Mouse (Mus musculus): ENCODE results near the gene Dhcr24. TPM values are rescaled to one million over a fixed set of nuclear protein-coding genes. Genes with fewer than 3 reads are reported as not detected.

The Dhcr24 gene
- 38.2 TPM in 2 replicates for polyA plus RNA-seq (2012; rRNA removed; ENCODE audit: low replicate concordance)

GRCm38 (mm10) chr4:106560846-106561781 lies at the start of gene Dhcr24:
Dhcr24 (plus strand) TSS chr4:106561038.

DNA sequence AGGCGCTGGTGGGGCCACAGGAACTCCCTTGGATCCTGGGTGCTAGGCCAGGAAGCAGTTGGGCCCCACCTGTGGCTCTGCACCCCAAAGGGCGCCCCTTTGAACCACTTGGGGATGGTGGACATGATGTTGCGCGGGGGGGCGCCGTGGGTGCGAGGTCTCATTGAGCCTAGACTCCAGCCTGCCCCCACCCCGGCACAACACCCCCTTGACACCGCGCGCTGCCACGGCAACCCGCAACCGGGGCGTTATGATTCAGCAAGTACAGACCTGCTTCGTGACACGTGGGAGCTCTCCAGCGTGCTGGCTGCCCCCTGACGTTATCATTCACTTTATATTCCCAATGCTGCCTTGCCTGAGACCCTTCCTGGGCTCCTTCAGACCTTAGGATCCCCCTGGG lies 56.2 kb downstream of the Dhcr24 start, which contains the start of gene Lexm:
TSS of gene Lexm (minus strand) at position 186 of the 400 bp plus-strand sequence.

DNA sequence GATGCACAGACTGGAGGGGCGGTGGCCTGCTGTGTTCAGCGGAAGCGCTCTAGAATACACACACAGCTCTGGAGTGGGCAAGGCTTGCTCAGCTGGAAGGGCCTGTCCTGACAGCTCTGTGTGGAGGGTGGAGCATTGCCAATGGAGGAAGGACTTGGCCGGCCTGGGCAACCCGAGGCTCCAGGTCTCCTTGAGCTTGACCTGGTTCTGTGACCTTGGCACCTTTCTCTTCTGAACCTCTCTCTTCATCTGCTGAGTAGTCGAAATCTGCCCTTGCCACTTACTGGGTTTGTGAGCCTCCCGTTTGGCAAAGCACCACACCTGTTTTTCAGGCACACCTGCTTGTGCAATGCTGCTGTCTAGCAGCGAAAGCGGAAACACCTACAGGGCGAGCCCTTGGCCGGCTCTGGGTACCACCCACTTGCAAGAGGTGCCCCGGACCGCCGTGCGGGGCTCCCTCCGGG lies 61.2 kb downstream of the Dhcr24 start, which contains the start of gene Ttc22:
TSS of gene Ttc22 (plus strand) at position 403 of the 464 bp plus-strand sequence.

Other genes starting within 250 kb of the Dhcr24 start
- 12.3 and 14.6 TPM in 2 replicates for gene Usp24, start 244.8 kb upstream of the Dhcr24 start, polyA plus RNA-seq (2012; rRNA removed; ENCODE audit: low replicate concordance)
- 0.17 and 0.44 TPM in 2 replicates for gene Pcsk9, start 96.7 kb upstream of the Dhcr24 start, polyA plus RNA-seq (2012; rRNA removed; ENCODE audit: low replicate concordance)
- gene Bsnd, start 68.8 kb upstream of the Dhcr24 start, polyA plus RNA-seq (2012; rRNA removed; ENCODE audit: low replicate concordance), result not detected in 2 replicates
- gene Lexm, start 56.2 kb downstream of the Dhcr24 start, polyA plus RNA-seq (2012; rRNA removed; ENCODE audit: low replicate concordance), result 0.08 TPM in 1 of 2 replicates, not detected in the other
- 1.7 and 4.0 TPM in 2 replicates for gene Ttc22, start 61.4 kb downstream of the Dhcr24 start, polyA plus RNA-seq (2012; rRNA removed; ENCODE audit: low replicate concordance)
- 11.0 TPM in 2 replicates for gene Pars2, start 90.0 kb downstream of the Dhcr24 start, polyA plus RNA-seq (2012; rRNA removed; ENCODE audit: low replicate concordance)
- 33.6 and 60.0 TPM in 2 replicates for gene Ttc4, start 117.9 kb downstream of the Dhcr24 start, polyA plus RNA-seq (2012; rRNA removed; ENCODE audit: low replicate concordance)
- gene Mroh7, start 169.9 kb downstream of the Dhcr24 start, polyA plus RNA-seq (2012; rRNA removed; ENCODE audit: low replicate concordance), result 0.55 and 0.56 TPM in 2 replicates
- gene Fam151a, start 172.9 kb downstream of the Dhcr24 start, polyA plus RNA-seq (2012; rRNA removed; ENCODE audit: low replicate concordance), result 0.06 TPM in 1 of 2 replicates, not detected in the other
- gene Acot11, start 244.0 kb downstream of the Dhcr24 start, polyA plus RNA-seq (2012; rRNA removed; ENCODE audit: low replicate concordance), result 10.6 and 27.6 TPM in 2 replicates

Measured in mammary gland, adult 2 months (tissue).